Mouse (Mus musculus): Measurements from ENCODE around the gene Ell. TPM values are rescaled to one million over a fixed set of nuclear protein-coding genes. Genes with fewer than 3 reads are reported as not detected.
A peak's percentile ranks its signal among the peaks of the same experiment; 100 is the strongest.

The Ell gene
- polyA plus RNA-seq, 1 experiment from 2014 or later = 13.0 TPM

DNA sequence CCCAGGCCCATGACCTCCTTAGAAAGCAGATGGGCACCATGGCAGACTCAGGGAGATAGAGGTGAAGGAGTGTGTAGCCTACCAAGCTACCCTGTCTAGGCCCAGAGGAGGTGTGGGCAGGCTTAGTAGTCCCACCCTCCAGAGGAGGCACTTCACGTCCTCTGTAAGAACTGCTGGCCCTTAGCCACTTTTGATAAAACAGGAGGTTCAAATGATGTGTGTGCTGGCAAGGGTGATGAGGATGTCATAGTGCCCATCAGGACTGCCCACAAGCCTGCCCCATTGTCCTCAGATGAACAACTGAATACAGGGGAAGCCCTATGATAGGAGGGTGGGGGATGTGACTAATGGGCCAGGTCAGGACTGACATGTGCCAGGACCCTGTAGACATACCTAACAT, 13.6 kb downstream of the Ell start:
- Histone ChIP-seq H3K27ac (replicated peaks in 1 of 2; ENCODE audit: control insufficient read depth in 1 of 2, insufficient read depth in 1 of 2, low read depth in 2 of 2, low read length in 2 of 2) (peak overlapping the region in 1 of 2 experiments; percentile 49; a peak in 2 of 4 replicates), H3K27me3 (ENCODE audit: control insufficient read depth, insufficient read depth, low read length) (no peaks in the 10 kb centered on the region), H3K4me2 (ENCODE audit: low read length) (no peak overlapping the region), H3K4me1 (ENCODE audit: control insufficient read depth in 2 of 2, insufficient read depth in 2 of 2, low read length in 2 of 2) (peaks cover 37 to 47% of the 10 kb centered on the region in 2 experiments), H3K9ac (ENCODE audit: low read length) (no peak overlapping the region), H3K36me3 (ENCODE audit: control insufficient read depth, insufficient read depth, low read length) (0 out of 2 replicates have a peak, but pooled peaks cover 5% of the 10 kb centered on the region), H3K9me3 (ENCODE audit: control insufficient read depth, low read length) (no peaks in the 10 kb centered on the region), H3K4me3 (ENCODE audit: control insufficient read depth in 1 of 2, insufficient read depth in 1 of 2, low read depth in 1 of 2, low read length in 2 of 2) (no peak overlapping the region)
- ATAC-seq (ENCODE audit: insufficient number of reproducible peaks, insufficient read depth, low FRiP score, low read depth) = peak; percentile 32; the same call in 1 of the 2 replicates
- WGBS = 5% methylated on average over 1 of the region's 1 CpGs

DNA sequence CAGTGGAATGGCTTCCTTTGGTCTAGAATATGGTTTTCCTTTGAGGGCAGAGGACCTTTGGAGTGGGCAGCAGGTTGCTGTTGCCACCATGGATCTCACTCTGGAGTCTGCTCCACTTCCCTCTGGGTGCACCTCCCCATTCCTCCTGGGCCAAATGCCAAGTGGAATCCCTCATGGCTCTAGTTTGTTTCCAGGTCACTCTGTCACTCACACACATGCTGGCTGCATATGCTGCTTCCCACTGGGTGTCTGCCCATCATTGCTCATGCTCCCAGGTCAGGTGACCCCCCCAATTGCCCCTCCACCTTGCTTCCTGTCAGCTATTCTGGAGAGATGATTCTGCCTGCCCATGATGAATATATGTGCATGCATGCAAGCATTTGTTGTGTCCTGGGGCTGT, 14.5 kb downstream of the Ell start:
- no peak overlapping the region for H3K4me3 ChIP-seq (ENCODE audit: control insufficient read depth in 1 of 2, insufficient read depth in 1 of 2, low read depth in 1 of 2, low read length in 2 of 2)
- H3K27ac ChIP-seq (replicated peaks in 1 of 2; ENCODE audit: control insufficient read depth in 1 of 2, insufficient read depth in 1 of 2, low read depth in 2 of 2, low read length in 2 of 2) = peak overlapping the region; percentile 11 to 49; a peak in 3 of 4 replicates
- no peaks in the 10 kb centered on the region for H3K9me3 ChIP-seq (ENCODE audit: control insufficient read depth, low read length)
- H3K27me3 ChIP-seq (ENCODE audit: control insufficient read depth, insufficient read depth, low read length) = no peaks in the 10 kb centered on the region
- 0 out of 2 replicates have a peak, but pooled peaks cover 5% of the 10 kb centered on the region for H3K36me3 ChIP-seq (ENCODE audit: control insufficient read depth, insufficient read depth, low read length)
- ATAC-seq (ENCODE audit: insufficient number of reproducible peaks, insufficient read depth, low FRiP score, low read depth) = peak; percentile 37; the same call in 1 of the 2 replicates
- peaks cover 38 to 50% of the 10 kb centered on the region in 2 experiments for H3K4me1 ChIP-seq (ENCODE audit: control insufficient read depth in 2 of 2, insufficient read depth in 2 of 2, low read length in 2 of 2)
- H3K4me2 ChIP-seq (ENCODE audit: low read length) = no peak overlapping the region
- no peak overlapping the region for H3K9ac ChIP-seq (ENCODE audit: low read length)

DNA sequence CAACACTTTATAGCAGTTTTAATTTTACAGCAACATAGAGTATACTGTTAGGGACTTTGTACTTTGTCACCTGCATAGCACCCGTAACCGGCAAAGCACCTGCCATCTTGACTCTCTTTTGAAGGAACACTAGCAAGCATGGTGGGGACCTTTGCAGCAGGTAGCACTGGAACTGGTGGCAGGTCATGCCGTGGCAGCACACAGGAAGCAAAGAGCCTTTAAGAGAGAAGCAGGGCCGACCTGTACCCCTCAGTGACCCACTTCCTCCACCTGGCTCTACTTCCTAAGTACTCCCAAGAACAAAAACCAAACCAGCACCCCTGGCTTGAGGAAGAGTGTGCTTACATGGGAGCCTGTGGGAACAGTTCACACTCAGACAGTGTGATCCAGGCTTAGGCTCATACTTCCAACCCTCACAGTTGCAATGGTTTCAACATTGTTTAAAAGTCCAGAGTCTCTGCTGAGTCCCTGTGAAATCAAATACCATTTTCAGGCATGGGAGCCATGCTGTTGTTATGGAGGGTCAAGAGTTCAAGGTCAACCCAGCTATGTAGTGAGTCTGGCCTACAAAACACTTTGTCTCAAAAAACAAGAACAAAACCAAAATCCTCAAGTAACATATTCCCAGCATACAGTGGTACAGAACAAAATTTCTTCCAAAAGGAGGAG, 16.0 kb downstream of the Ell start:
- Histone ChIP-seq H3K4me3 (ENCODE audit: control insufficient read depth in 1 of 2, insufficient read depth in 1 of 2, low read depth in 1 of 2, low read length in 2 of 2) (no peak overlapping the region), H3K36me3 (ENCODE audit: control insufficient read depth, insufficient read depth, low read length) (peaks cover 8% of the 10 kb centered on the region; the same call in 1 of the 2 replicates), H3K9ac (ENCODE audit: low read length) (no peak overlapping the region), H3K27ac (replicated peaks in 1 of 2; ENCODE audit: control insufficient read depth in 1 of 2, insufficient read depth in 1 of 2, low read depth in 2 of 2, low read length in 2 of 2) (no peak overlapping the region), H3K4me1 (ENCODE audit: control insufficient read depth in 2 of 2, insufficient read depth in 2 of 2, low read length in 2 of 2) (peaks cover 45 to 60% of the 10 kb centered on the region in 2 experiments), H3K27me3 (ENCODE audit: control insufficient read depth, insufficient read depth, low read length) (no peaks in the 10 kb centered on the region), H3K9me3 (ENCODE audit: control insufficient read depth, low read length) (no peaks in the 10 kb centered on the region), H3K4me2 (ENCODE audit: low read length) (no peak overlapping the region)
- 91% methylated on average over 4 of the region's 4 CpGs for WGBS
- ATAC-seq (ENCODE audit: insufficient number of reproducible peaks, insufficient read depth, low FRiP score, low read depth) = no peak

DNA sequence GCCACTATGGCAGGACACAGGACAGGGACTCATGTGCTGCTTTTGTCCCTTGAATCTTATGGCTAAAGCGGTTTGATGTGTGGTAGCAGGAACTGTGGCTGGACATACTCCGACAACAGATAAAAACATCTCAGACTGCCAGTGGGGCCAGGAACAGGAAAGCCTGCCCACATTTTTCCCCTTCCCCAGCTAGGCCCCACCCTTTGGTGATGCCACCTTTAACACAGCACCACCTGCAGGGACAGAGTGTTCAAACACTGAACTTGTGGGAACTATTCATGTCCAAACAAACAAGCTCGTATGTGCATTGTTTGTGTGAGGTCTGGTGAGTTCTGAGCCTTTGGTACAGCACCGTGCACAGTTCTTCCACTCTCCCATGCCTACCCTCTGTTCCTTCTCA, 19.1 kb downstream of the Ell start:
- Histone ChIP-seq H3K9me3 (ENCODE audit: control insufficient read depth, low read length) (no peaks in the 10 kb centered on the region), H3K4me1 (ENCODE audit: control insufficient read depth in 2 of 2, insufficient read depth in 2 of 2, low read length in 2 of 2) (peaks cover 49 to 62% of the 10 kb centered on the region in 2 experiments), H3K4me3 (ENCODE audit: control insufficient read depth in 1 of 2, insufficient read depth in 1 of 2, low read depth in 1 of 2, low read length in 2 of 2) (no peak overlapping the region), H3K27me3 (ENCODE audit: control insufficient read depth, insufficient read depth, low read length) (no peaks in the 10 kb centered on the region), H3K27ac (replicated peaks in 1 of 2; ENCODE audit: control insufficient read depth in 1 of 2, insufficient read depth in 1 of 2, low read depth in 2 of 2, low read length in 2 of 2) (peak overlapping the region in 1 of 2 experiments; percentile 72; a peak in 2 of 4 replicates), H3K36me3 (ENCODE audit: control insufficient read depth, insufficient read depth, low read length) (peaks cover 8% of the 10 kb centered on the region; the same call in 1 of the 2 replicates), H3K9ac (ENCODE audit: low read length) (peak overlapping the region; percentile 30; the same call in 1 of the 2 replicates), H3K4me2 (ENCODE audit: low read length) (no peak overlapping the region)
- 48% methylated on average over 4 of the region's 4 CpGs for WGBS
- no peak for ATAC-seq (ENCODE audit: insufficient number of reproducible peaks, insufficient read depth, low FRiP score, low read depth)

DNA sequence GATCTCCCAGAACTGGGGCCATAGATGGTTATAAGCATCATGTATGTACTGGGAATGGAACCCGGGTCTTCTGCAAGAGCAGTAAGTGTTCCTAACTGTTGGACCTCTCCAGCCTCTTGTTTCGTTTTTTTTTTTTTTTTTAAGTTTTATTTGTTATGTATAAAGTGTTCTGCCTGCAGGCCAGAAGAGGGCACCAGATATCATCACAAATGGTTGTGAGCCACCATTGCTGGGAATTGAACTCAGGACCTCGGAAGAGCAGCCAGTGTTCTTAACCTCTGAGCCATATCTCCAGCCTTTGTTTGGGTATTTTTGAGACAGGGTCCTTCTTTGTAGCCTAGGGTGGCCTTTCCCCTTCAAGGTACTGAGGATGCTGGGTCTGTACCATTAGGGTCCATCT, 19.7 kb downstream of the Ell start:
- no peaks in the 10 kb centered on the region for H3K9me3 ChIP-seq (ENCODE audit: control insufficient read depth, low read length)
- no peak overlapping the region for H3K4me3 ChIP-seq (ENCODE audit: control insufficient read depth in 1 of 2, insufficient read depth in 1 of 2, low read depth in 1 of 2, low read length in 2 of 2)
- H3K27me3 ChIP-seq (ENCODE audit: control insufficient read depth, insufficient read depth, low read length) = no peaks in the 10 kb centered on the region
- no peak overlapping the region; the same call in 1 of the 2 replicates for H3K9ac ChIP-seq (ENCODE audit: low read length)
- peaks cover 8% of the 10 kb centered on the region; the same call in 1 of the 2 replicates for H3K36me3 ChIP-seq (ENCODE audit: control insufficient read depth, insufficient read depth, low read length)
- H3K4me1 ChIP-seq (ENCODE audit: control insufficient read depth in 2 of 2, insufficient read depth in 2 of 2, low read length in 2 of 2) = peaks cover 42 to 57% of the 10 kb centered on the region in 2 experiments
- ATAC-seq (ENCODE audit: insufficient number of reproducible peaks, insufficient read depth, low FRiP score, low read depth) = no peak
- WGBS = 81% methylated on average over 3 of the region's 3 CpGs
- 0 out of 4 replicates have a peak overlapping the region, but pooled peaks of 1 of the 2 experiments have one; percentile 72 for H3K27ac ChIP-seq (replicated peaks in 1 of 2; ENCODE audit: control insufficient read depth in 1 of 2, insufficient read depth in 1 of 2, low read depth in 2 of 2, low read length in 2 of 2)
- no peak overlapping the region for H3K4me2 ChIP-seq (ENCODE audit: low read length)

DNA sequence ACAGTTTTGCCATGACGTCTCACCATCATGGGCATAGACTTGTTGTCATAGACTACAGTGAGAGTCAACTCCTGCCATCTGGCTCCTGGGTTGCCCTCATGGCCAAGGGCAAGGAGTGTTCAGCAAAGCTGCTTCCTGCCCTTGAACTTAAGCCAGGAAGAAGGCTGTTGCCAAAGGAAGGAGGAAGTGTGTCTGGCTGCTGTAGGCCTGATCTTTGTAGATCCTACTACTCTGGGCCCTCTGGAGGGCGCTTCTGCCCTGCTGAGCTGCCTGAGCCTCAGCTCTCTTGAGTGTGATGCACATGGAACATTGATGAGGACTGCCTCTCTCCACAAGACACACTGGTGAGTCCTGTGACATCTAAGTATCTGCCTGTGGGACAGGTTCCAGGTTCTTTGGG, 20.8 kb downstream of the Ell start:
- Histone ChIP-seq H3K36me3 (ENCODE audit: control insufficient read depth, insufficient read depth, low read length) (peaks cover 8% of the 10 kb centered on the region; the same call in 1 of the 2 replicates), H3K27me3 (ENCODE audit: control insufficient read depth, insufficient read depth, low read length) (no peaks in the 10 kb centered on the region), H3K9ac (ENCODE audit: low read length) (peak overlapping the region; percentile 42), H3K4me1 (ENCODE audit: control insufficient read depth in 2 of 2, insufficient read depth in 2 of 2, low read length in 2 of 2) (peaks cover 46 to 61% of the 10 kb centered on the region in 2 experiments), H3K4me2 (ENCODE audit: low read length) (no peak overlapping the region), H3K9me3 (ENCODE audit: control insufficient read depth, low read length) (no peaks in the 10 kb centered on the region), H3K27ac (replicated peaks in 1 of 2; ENCODE audit: control insufficient read depth in 1 of 2, insufficient read depth in 1 of 2, low read depth in 2 of 2, low read length in 2 of 2) (peak overlapping the region; percentile 13 to 67), H3K4me3 (ENCODE audit: control insufficient read depth in 1 of 2, insufficient read depth in 1 of 2, low read depth in 1 of 2, low read length in 2 of 2) (no peak overlapping the region)
- ATAC-seq (ENCODE audit: insufficient number of reproducible peaks, insufficient read depth, low FRiP score, low read depth) = peak; percentile 15; the same call in 1 of the 2 replicates
- 53% methylated on average over 2 of the region's 2 CpGs for WGBS

DNA sequence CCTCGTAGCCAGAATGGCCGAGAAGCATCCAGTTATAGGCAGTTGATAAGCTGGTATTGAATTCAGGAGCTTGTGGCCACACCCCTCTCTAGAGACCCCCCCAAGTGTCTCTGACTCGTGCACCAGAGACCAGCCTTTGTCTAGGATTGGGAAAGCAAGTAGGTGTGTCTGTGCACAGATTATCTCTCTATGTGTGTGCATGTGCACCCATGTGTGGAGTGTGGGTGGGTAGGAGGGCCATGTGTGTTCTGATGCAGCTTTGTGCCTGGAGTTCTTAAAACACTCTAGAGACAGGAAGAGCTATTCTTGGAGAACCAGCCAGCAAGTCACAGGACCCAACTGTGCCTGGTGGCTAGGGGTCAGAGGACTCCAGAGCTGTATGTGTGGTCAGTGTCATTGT, 21.3 kb downstream of the Ell start:
- H3K36me3 ChIP-seq (ENCODE audit: control insufficient read depth, insufficient read depth, low read length) = peaks cover 8% of the 10 kb centered on the region; the same call in 1 of the 2 replicates
- peaks cover 50 to 66% of the 10 kb centered on the region in 2 experiments for H3K4me1 ChIP-seq (ENCODE audit: control insufficient read depth in 2 of 2, insufficient read depth in 2 of 2, low read length in 2 of 2)
- no peak for ATAC-seq (ENCODE audit: insufficient number of reproducible peaks, insufficient read depth, low FRiP score, low read depth)
- H3K9ac ChIP-seq (ENCODE audit: low read length) = peak overlapping the region; percentile 42; the same call in 1 of the 2 replicates
- H3K27ac ChIP-seq (replicated peaks in 1 of 2; ENCODE audit: control insufficient read depth in 1 of 2, insufficient read depth in 1 of 2, low read depth in 2 of 2, low read length in 2 of 2) = peak overlapping the region; percentile 13 to 67
- WGBS = 23% methylated on average over 3 of the region's 3 CpGs
- no peaks in the 10 kb centered on the region for H3K9me3 ChIP-seq (ENCODE audit: control insufficient read depth, low read length)
- no peak overlapping the region for H3K4me3 ChIP-seq (ENCODE audit: control insufficient read depth in 1 of 2, insufficient read depth in 1 of 2, low read depth in 1 of 2, low read length in 2 of 2)
- H3K4me2 ChIP-seq (ENCODE audit: low read length) = peak overlapping the region; percentile 16; the same call in 1 of the 2 replicates
- H3K27me3 ChIP-seq (ENCODE audit: control insufficient read depth, insufficient read depth, low read length) = no peaks in the 10 kb centered on the region

Data from heart, embryonic 14.5 days (tissue).